Comparison of ENCODE assay signal across 22 mouse cellular contexts in the genomic region with DNA sequence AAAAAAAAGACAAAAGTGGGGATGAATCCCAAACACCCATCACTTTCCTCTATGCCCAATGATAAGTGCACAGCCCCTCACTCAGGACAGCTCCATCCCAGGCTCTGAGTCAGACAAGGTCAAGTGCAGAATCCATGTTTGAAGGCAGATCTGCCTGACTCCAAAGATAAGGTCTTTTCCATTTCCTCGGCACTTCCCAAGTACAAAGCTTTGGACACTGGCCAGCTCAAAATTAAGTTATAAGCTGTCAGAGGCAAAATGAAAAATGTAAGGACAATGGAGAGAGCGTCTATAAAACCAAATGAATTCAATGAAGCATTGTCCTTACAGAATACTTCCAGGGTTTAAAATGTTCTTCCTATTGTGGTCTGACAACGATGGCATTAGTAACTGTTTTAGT.
DNase-seq lines count a peak whose midpoint lies in the region; ATAC-seq and TF ChIP-seq lines count a peak whose summit lies in the region.
"Had no signal": no experiment of that assay in that cellular context is flagged by ENCODE, and none has a peak within 500 bp of the region (broad histone marks: within the 10 kb centered on the region; RNA-seq: fewer than 3 reads in every experiment).

No protein-coding gene starts in this region.

- WGBS in kidney, postnatal 0 days, result 58% methylated on average over 3 of the region's 3 CpGs
- 38% methylated on average over 3 of the region's 3 CpGs for WGBS in lung, postnatal 0 days
- 32% methylated on average over 3 of the region's 3 CpGs for WGBS in lung, adult 2 months

- no peak overlapping the region for H3K9ac ChIP-seq in kidney, postnatal 0 days (ENCODE audit: low read depth, low read length)
- H3K9ac ChIP-seq in lung, postnatal 0 days (replicated peaks; ENCODE audit: low read depth), result no peak overlapping the region
- H3K9ac ChIP-seq: embryonic facial prominence, embryonic 13.5 days; forebrain, embryonic 13.5 days; forebrain, postnatal 0 days; heart, embryonic 12.5 days; hindbrain, embryonic 15.5 days had no signal

- no peaks in the 10 kb centered on the region for H3K27me3 ChIP-seq in kidney, postnatal 0 days (ENCODE audit: insufficient read depth, low read length)
- H3K27me3 ChIP-seq in lung, postnatal 0 days (replicated peaks; ENCODE audit: insufficient read depth, low read length), result no peaks in the 10 kb centered on the region
- H3K27me3 ChIP-seq: embryonic facial prominence, embryonic 13.5 days; forebrain, embryonic 13.5 days; heart, embryonic 12.5 days; hindbrain, embryonic 15.5 days had no signal

- TF ChIP-seq EP300 in lung, postnatal 0 days (IDR thresholded peaks at IDR 0.05), result 0 out of 2 replicates have a peak, but pooled peaks have one; percentile 11

- TF ChIP-seq POLR2A in lung, adult 2 months (IDR thresholded peaks at IDR 0.05; ENCODE audit: borderline replicate concordance, extremely low read depth, low read depth, low read length), result no peak

- H3K27ac ChIP-seq in kidney, postnatal 0 days, result no peak overlapping the region
- no peak overlapping the region for H3K27ac ChIP-seq in lung, postnatal 0 days (ENCODE audit: low read length)
- H3K27ac ChIP-seq: embryonic facial prominence, embryonic 13.5 days; forebrain, embryonic 13.5 days; hindbrain, embryonic 10.5 days; hindbrain, embryonic 15.5 days had no signal

- ATAC-seq in kidney, postnatal 0 days (replicated peaks; ENCODE audit: low FRiP score, low read depth), result no peak
- ATAC-seq in lung, postnatal 0 days, result no peak
- ATAC-seq: CD4-positive, CD25-positive, alpha-beta regulatory T cell, adult 4 months; forebrain, embryonic 13.5 days; forebrain, postnatal 0 days had no signal

- H3K36me3 ChIP-seq in kidney, postnatal 0 days (ENCODE audit: insufficient read depth, low read length), result no peaks in the 10 kb centered on the region
- H3K36me3 ChIP-seq in lung, postnatal 0 days (ENCODE audit: insufficient read depth, low read length), result no peaks in the 10 kb centered on the region
- H3K36me3 ChIP-seq: embryonic facial prominence, embryonic 13.5 days; G1E; heart, embryonic 12.5 days; hindbrain, embryonic 10.5 days; hindbrain, embryonic 15.5 days had no signal

- H3K4me2 ChIP-seq in kidney, postnatal 0 days (ENCODE audit: low read length), result no peak overlapping the region
- no peak overlapping the region for H3K4me2 ChIP-seq in lung, postnatal 0 days (replicated peaks; ENCODE audit: low read depth, low read length)
- H3K4me2 ChIP-seq: embryonic facial prominence, embryonic 13.5 days; forebrain, embryonic 13.5 days; heart, embryonic 12.5 days; hindbrain, embryonic 15.5 days had no signal

- H3K4me1 ChIP-seq in kidney, postnatal 0 days (replicated peaks; ENCODE audit: insufficient read depth, low read length), result no peaks in the 10 kb centered on the region
- H3K4me1 ChIP-seq in lung, postnatal 0 days (ENCODE audit: insufficient read depth, low read depth, low read length), result no peaks in the 10 kb centered on the region
- no peaks in the 10 kb centered on the region for H3K4me1 ChIP-seq in lung, adult 2 months (ENCODE audit: control insufficient read depth, insufficient read depth, low read length)
- H3K4me1 ChIP-seq: forebrain, embryonic 13.5 days; heart, embryonic 12.5 days; hindbrain, embryonic 15.5 days had no signal

- H3K9me3 ChIP-seq in kidney, postnatal 0 days (replicated peaks; ENCODE audit: low read length), result no peaks in the 10 kb centered on the region
- no peaks in the 10 kb centered on the region for H3K9me3 ChIP-seq in lung, postnatal 0 days (ENCODE audit: low read length)
- H3K9me3 ChIP-seq: embryonic facial prominence, embryonic 13.5 days; forebrain, embryonic 13.5 days; G1E; heart, embryonic 12.5 days; hindbrain, embryonic 10.5 days; hindbrain, embryonic 15.5 days had no signal

- no peak overlapping the region for H3K4me3 ChIP-seq in kidney, postnatal 0 days (replicated peaks; ENCODE audit: low read depth, low read length)
- no peak overlapping the region for H3K4me3 ChIP-seq in lung, postnatal 0 days (ENCODE audit: low read depth, low read length)
- H3K4me3 ChIP-seq in lung, adult 2 months (replicated peaks; ENCODE audit: extremely low read depth, low read depth, low read length), result no peak overlapping the region
- H3K4me3 ChIP-seq: embryonic facial prominence, embryonic 13.5 days; forebrain, embryonic 13.5 days; heart, embryonic 12.5 days; hindbrain, embryonic 10.5 days; hindbrain, embryonic 15.5 days had no signal

- no peak for TF ChIP-seq CTCF in kidney, postnatal 0 days (IDR thresholded peaks at IDR 0.05; ENCODE audit: low read depth)
- no peak for TF ChIP-seq CTCF in lung, postnatal 0 days (IDR thresholded peaks at IDR 0.05)
- no peak for TF ChIP-seq CTCF in lung, adult 2 months (IDR thresholded peaks at IDR 0.05; ENCODE audit: insufficient read depth, low read length)

- peak; percentile 10 for DNase-seq in adrenal gland, adult 2 months
- DNase-seq in adrenal gland, postnatal 36 days, result no peak
- DNase-seq in kidney, postnatal 0 days (ENCODE audit: low spot score), result peak; percentile 17
- no peak for DNase-seq in kidney, adult 18-20 months
- peak; percentile 13 for DNase-seq in lung, postnatal 0 days (ENCODE audit: low spot score)
- DNase-seq in lung, adult 2 months, result no peak
- DNase-seq in lung, postnatal 36 days, result peak; percentile 4
- DNase-seq in ovary, postnatal 14 days (ENCODE audit: low spot score), result no peak
- DNase-seq: adrenal gland, adult 8-10 months; B cell, adult 2 months; cerebellum, adult 11-12 months; cerebellum, adult 9-10 months; cerebellum, postnatal 25 days; gastrocnemius, postnatal 14 days had no signal

Comparison
In these comparisons a context has a peak if more than half of its experiments do, and no peak if none do; other contexts are left out.
1. DNase-seq: peak in adrenal gland, adult 2 months (single experiment), kidney, postnatal 0 days (single experiment), lung, postnatal 0 days (single experiment) and lung, postnatal 36 days (single experiment); none in adrenal gland, postnatal 36 days (0 of 2), kidney, adult 18-20 months (single experiment), lung, adult 2 months (single experiment) and ovary, postnatal 14 days (single experiment).